Mouse (Mus musculus) intestine, embryonic 16.5 days (tissue): ENCODE results near the gene Lyl1. TPM values are rescaled to one million over a fixed set of nuclear protein-coding genes. Genes with fewer than 3 reads are reported as not detected.

Source experiments
- polyA plus RNA-seq: library from polyadenylated mRNA; unstranded; fragments of >200 nt; fragmentation: Nextera tagmentation; extraction: Ambion mirVana; gene quantifications from 2 replicates; pipeline ENCODE4 v1.2.1, GENCODE M21; 2015

The Lyl1 gene
- polyA plus RNA-seq, 1 experiment from 2014 or later: 5.0 TPM

Other genes starting within 250 kb of the Lyl1 start
- 77.7 and 78.7 TPM in 2 replicates for gene Ier2, start 38.6 kb upstream of the Lyl1 start, polyA plus RNA-seq
- 60.0 and 67.1 TPM in 2 replicates for gene Trmt1, start 15.2 kb upstream of the Lyl1 start, polyA plus RNA-seq
- 11.0 and 14.8 TPM in 2 replicates for gene Nacc1, start 13.6 kb upstream of the Lyl1 start, polyA plus RNA-seq
- gene G430095P16Rik, start 21.6 kb downstream of the Lyl1 start, polyA plus RNA-seq: 2.0 and 2.6 TPM in 2 replicates
- gene Nfix, start 98.9 kb downstream of the Lyl1 start, polyA plus RNA-seq: 9.7 and 11.8 TPM in 2 replicates
- 4.2 and 4.4 TPM in 2 replicates for gene Dand5, start 121.4 kb downstream of the Lyl1 start, polyA plus RNA-seq
- gene Gadd45gip1, start 130.1 kb downstream of the Lyl1 start, polyA plus RNA-seq: 61.8 and 63.4 TPM in 2 replicates
- gene Rad23a, start 139.2 kb downstream of the Lyl1 start, polyA plus RNA-seq: 109 and 115 TPM in 2 replicates
- gene Calr, start 145.5 kb downstream of the Lyl1 start, polyA plus RNA-seq: 1,204 and 1,241 TPM in 2 replicates
- gene Farsa, start 155.5 kb downstream of the Lyl1 start, polyA plus RNA-seq: 86.0 and 91.7 TPM in 2 replicates
- 39.5 and 45.4 TPM in 2 replicates for gene Syce2, start 170.7 kb downstream of the Lyl1 start, polyA plus RNA-seq
- 53.3 and 53.8 TPM in 2 replicates for gene Gcdh, start 192.5 kb downstream of the Lyl1 start, polyA plus RNA-seq
- 4.9 and 10.3 TPM in 2 replicates for gene Klf1, start 200.5 kb downstream of the Lyl1 start, polyA plus RNA-seq
- gene Dnase2a, start 207.1 kb downstream of the Lyl1 start, polyA plus RNA-seq: 7.3 and 10.2 TPM in 2 replicates
- 1.2 and 1.6 TPM in 2 replicates for gene Mast1, start 235.9 kb downstream of the Lyl1 start, polyA plus RNA-seq
- gene Rtbdn, start 245.5 kb downstream of the Lyl1 start, polyA plus RNA-seq: 0.18 and 0.24 TPM in 2 replicates